Mouse (Mus musculus) testis, adult 2 months (tissue): ENCODE measurements at regions not wholly inside any gene's neighbourhood (a gene's known extent, or its start where the extent isn't known, plus 50 kb on each side); places are given as distances from the start of the nearest gene placed in this dataset.

Experiments
- CTCF ChIP-seq: fragments of 200-500 bp; IDR thresholded peaks from 2 replicates; pipeline ENCODE4 v1.5.1; 2012; ENCODE audit warnings: low read depth, mild to moderate bottlenecking, inconsistent platforms, low read length, moderate library complexity; ENCODE audit not compliant: control insufficient read depth, insufficient read depth, insufficient replicate concordance
- POLR2A ChIP-seq: fragments of 200-500 bp; IDR thresholded peaks from 2 replicates; pipeline ENCODE4 v1.6.1; 2012; ENCODE audit warnings: low read depth, mild to moderate bottlenecking, inconsistent platforms, low read length, moderate library complexity; ENCODE audit not compliant: control insufficient read depth

DNA sequence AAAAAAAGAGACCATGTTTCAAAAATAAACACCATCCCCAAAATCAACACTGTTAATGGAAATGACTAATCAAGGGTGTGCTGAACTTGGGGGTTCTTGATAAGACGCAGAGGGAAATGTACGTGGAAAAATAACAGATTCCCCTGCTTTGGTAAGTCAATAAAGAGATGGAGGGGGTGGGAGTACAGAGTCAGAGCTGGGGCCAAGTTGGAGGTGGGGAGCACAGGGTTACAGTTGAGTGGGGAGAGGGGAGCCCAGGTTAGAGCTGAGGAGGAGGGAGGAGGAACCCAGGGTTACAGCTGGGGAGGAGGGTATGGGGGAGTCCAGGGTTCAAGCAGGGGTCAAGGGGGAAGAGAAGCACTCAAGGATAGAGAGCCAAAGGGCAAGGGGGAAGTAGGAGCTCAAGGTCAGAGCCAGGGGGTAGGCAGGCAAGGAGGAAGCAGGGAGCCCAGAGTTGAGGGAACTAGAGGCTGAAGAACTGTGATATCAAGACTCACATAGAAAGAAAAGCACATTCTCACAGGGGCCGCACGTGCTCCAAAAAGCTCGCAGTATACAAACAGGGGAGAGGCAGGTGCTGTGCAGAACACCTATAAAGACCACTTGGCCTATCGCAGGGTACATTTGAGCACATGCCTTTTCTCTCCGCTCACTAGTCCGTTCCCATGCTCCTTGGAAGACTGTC is 246.4 kb downstream of the Sox9 start:
- TF ChIP-seq CTCF, result no peak
- no peak for TF ChIP-seq POLR2A
